ENCODE assay signal across 8 mouse cellular contexts in genomic region chr6:28932328-28932937, GRCm38 (mm10).
DNase-seq lines count a peak whose midpoint lies in the region; ATAC-seq and TF ChIP-seq lines count a peak whose summit lies in the region.

No protein-coding gene starts in this region.

- DNase-seq in lung, adult 18-20 months, result no peak
- peak; percentile 84 to 87 for DNase-seq in cerebellum, postnatal 14 days
- DNase-seq in limb, embryonic 14.5 days (ENCODE audit: low spot score), result no peak
- no peak for DNase-seq in spleen, adult 18-20 months

- H3K9me3 ChIP-seq in lung, embryonic 16.5 days (ENCODE audit: control insufficient read depth, low read length), result no peaks in the 10 kb centered on the region
- H3K9me3 ChIP-seq in heart, embryonic 16.5 days (replicated peaks; ENCODE audit: control insufficient read depth, low read length), result no peaks in the 10 kb centered on the region
- H3K9me3 ChIP-seq in limb, embryonic 14.5 days (ENCODE audit: control insufficient read depth, low read length), result no peaks in the 10 kb centered on the region
- H3K9me3 ChIP-seq in stomach, embryonic 14.5 days (ENCODE audit: control insufficient read depth, low read depth, low read length), result no peaks in the 10 kb centered on the region

- no peak overlapping the region for H3K9ac ChIP-seq in lung, embryonic 16.5 days (ENCODE audit: low read length)
- peak overlapping the region; percentile 53 for H3K9ac ChIP-seq in heart, embryonic 16.5 days (ENCODE audit: low read length)
- H3K9ac ChIP-seq in limb, embryonic 14.5 days (ENCODE audit: low read depth, low read length, severe bottlenecking), result peak overlapping the region; percentile 21; the same call in 1 of the 2 replicates
- no peak overlapping the region for H3K9ac ChIP-seq in stomach, embryonic 14.5 days (replicated peaks; ENCODE audit: low read depth, low read length)

- H3K4me2 ChIP-seq in lung, embryonic 16.5 days (ENCODE audit: low read depth, low read length), result peak overlapping the region; percentile 51
- H3K4me2 ChIP-seq in heart, embryonic 16.5 days (ENCODE audit: low read depth, low read length), result peak overlapping the region; percentile 65
- H3K4me2 ChIP-seq in limb, embryonic 14.5 days (replicated peaks; ENCODE audit: low read depth, low read length, severe bottlenecking), result peak overlapping the region; percentile 47
- H3K4me2 ChIP-seq in stomach, embryonic 14.5 days (replicated peaks; ENCODE audit: low read depth, low read length), result peak overlapping the region; percentile 24

- H3K27me3 ChIP-seq in lung, embryonic 16.5 days (ENCODE audit: control insufficient read depth, insufficient read depth, low read depth, low read length), result no peaks in the 10 kb centered on the region
- H3K27me3 ChIP-seq in heart, embryonic 16.5 days (ENCODE audit: control insufficient read depth, insufficient read depth, low read length), result no peaks in the 10 kb centered on the region; the same call in 1 of the 2 replicates
- no peaks in the 10 kb centered on the region for H3K27me3 ChIP-seq in limb, embryonic 14.5 days (ENCODE audit: control insufficient read depth, insufficient read depth, low read length)
- no peaks in the 10 kb centered on the region for H3K27me3 ChIP-seq in stomach, embryonic 14.5 days (ENCODE audit: control insufficient read depth, insufficient read depth, low read length)

- H3K4me1 ChIP-seq in lung, embryonic 16.5 days (replicated peaks; ENCODE audit: control insufficient read depth, insufficient read depth, low read length), result no peaks in the 10 kb centered on the region
- H3K4me1 ChIP-seq in heart, embryonic 16.5 days (ENCODE audit: control insufficient read depth, insufficient read depth, low read length), result peaks cover 9% of the 10 kb centered on the region
- peaks cover 19% of the 10 kb centered on the region for H3K4me1 ChIP-seq in limb, embryonic 14.5 days (ENCODE audit: control insufficient read depth, insufficient read depth, low read length)
- H3K4me1 ChIP-seq in stomach, embryonic 14.5 days (ENCODE audit: control insufficient read depth, insufficient read depth, low read length), result 0 out of 2 replicates have a peak, but pooled peaks cover 5% of the 10 kb centered on the region

- no peaks in the 10 kb centered on the region for H3K36me3 ChIP-seq in lung, embryonic 16.5 days (ENCODE audit: control insufficient read depth, insufficient read depth, low read length)
- H3K36me3 ChIP-seq in heart, embryonic 16.5 days (ENCODE audit: control insufficient read depth, insufficient read depth), result no peaks in the 10 kb centered on the region
- H3K36me3 ChIP-seq in limb, embryonic 14.5 days (ENCODE audit: control insufficient read depth, insufficient read depth, low read length), result no peaks in the 10 kb centered on the region
- H3K36me3 ChIP-seq in stomach, embryonic 14.5 days (ENCODE audit: control insufficient read depth, insufficient read depth, low read length), result no peaks in the 10 kb centered on the region

- WGBS in lung, embryonic 16.5 days, result 8% methylated on average over 19 of the region's 19 CpGs
- 13% methylated on average over 19 of the region's 19 CpGs for WGBS in heart, embryonic 16.5 days
- WGBS in limb, embryonic 14.5 days, result 8% methylated on average over 19 of the region's 19 CpGs
- 14% methylated on average over 18 of the region's 19 CpGs for WGBS in stomach, embryonic 14.5 days

- peak; percentile 75; the same call in 1 of the 2 replicates for ATAC-seq in lung, embryonic 16.5 days (ENCODE audit: low read depth)
- ATAC-seq in heart, embryonic 16.5 days (replicated peaks; ENCODE audit: extremely low read depth, insufficient read depth, low FRiP score), result no peak
- peak; percentile 77 for ATAC-seq in limb, embryonic 14.5 days (ENCODE audit: low FRiP score, low read depth)
- ATAC-seq in stomach, embryonic 14.5 days (ENCODE audit: insufficient number of reproducible peaks, insufficient read depth, low FRiP score, low read depth), result peak; percentile 61; the same call in 1 of the 2 replicates
- ATAC-seq in CD4-positive, CD25-positive, alpha-beta regulatory T cell, adult 4 months, result no peak

- H3K4me3 ChIP-seq in lung, embryonic 16.5 days (ENCODE audit: low read length), result peak overlapping the region; percentile 17
- peak overlapping the region; percentile 36 for H3K4me3 ChIP-seq in heart, embryonic 16.5 days (ENCODE audit: low read length)
- peak overlapping the region; percentile 14 for H3K4me3 ChIP-seq in limb, embryonic 14.5 days (replicated peaks; ENCODE audit: low read length)
- peak overlapping the region; percentile 20; the same call in 1 of the 2 replicates for H3K4me3 ChIP-seq in stomach, embryonic 14.5 days (ENCODE audit: low read depth, low read length)

- no peak overlapping the region for H3K27ac ChIP-seq in lung, embryonic 16.5 days (ENCODE audit: low read length)
- H3K27ac ChIP-seq in heart, embryonic 16.5 days (ENCODE audit: low read length), result no peak overlapping the region
- no peak overlapping the region for H3K27ac ChIP-seq in limb, embryonic 14.5 days (replicated peaks; ENCODE audit: low read depth, low read length)
- H3K27ac ChIP-seq in stomach, embryonic 14.5 days (ENCODE audit: low read length), result no peak overlapping the region

- no peak for TF ChIP-seq POLR2A in limb, embryonic 14.5 days (IDR thresholded peaks at IDR 0.05; ENCODE audit: borderline replicate concordance, extremely low read depth, insufficient read depth, insufficient read length)

Comparison
In these comparisons a context has a peak if more than half of its experiments do, and no peak if none do; other contexts are left out.
1. ATAC-seq: peak in lung, embryonic 16.5 days (single experiment), limb, embryonic 14.5 days (single experiment) and stomach, embryonic 14.5 days (single experiment); none in heart, embryonic 16.5 days (single experiment) and CD4-positive, CD25-positive, alpha-beta regulatory T cell, adult 4 months (single experiment).
2. H3K9ac ChIP-seq: peak in heart, embryonic 16.5 days (single experiment) and limb, embryonic 14.5 days (single experiment); none in lung, embryonic 16.5 days (single experiment) and stomach, embryonic 14.5 days (single experiment).
3. DNase-seq: peak in cerebellum, postnatal 14 days (2 of 2); none in lung, adult 18-20 months (0 of 2), limb, embryonic 14.5 days (single experiment) and spleen, adult 18-20 months (0 of 2).
4. Peak in every context shown above with its lines, with median percentiles within 50 percentile points of each other: H3K4me2 ChIP-seq and H3K4me3 ChIP-seq.